Mouse (Mus musculus) cerebellum, adult 2 months (tissue): ENCODE measurements around the gene D11Wsu47e. TPM values are rescaled to one million over a fixed set of nuclear protein-coding genes. Genes with fewer than 3 reads are reported as not detected.

Experiments used
- DNase-seq, 2 experiments: peaks; one replicate each; pipeline ENCODE4 v3.0.0; 2021
- H3K27ac ChIP-seq: fragments of 200-500 bp; 2 replicates; pipeline ENCODE4 v1.5.1; 2012; ENCODE audit warnings: low read length, control low read depth, inconsistent platforms; ENCODE audit not compliant: insufficient read depth
- H3K27me3 ChIP-seq: fragments of 200-500 bp; 2 replicates; pipeline ENCODE4 v1.6.1; 2012; ENCODE audit warnings: inconsistent platforms, mild to moderate bottlenecking, low read length, moderate library complexity; ENCODE audit not compliant: control insufficient read depth, insufficient read depth
- H3K4me1 ChIP-seq: fragments of 200-500 bp; 2 replicates; pipeline ENCODE4 v1.6.1; 2011; ENCODE audit warnings: low read length; ENCODE audit not compliant: control insufficient read depth, insufficient read depth
- H3K4me3 ChIP-seq: fragments of 200-500 bp; replicated peaks from 2 replicates; pipeline ENCODE3; 2011; ENCODE audit warnings: mild to moderate bottlenecking, low read depth, low read length, control low read depth; ENCODE audit not compliant: insufficient read depth
- CTCF ChIP-seq: fragments of 200-500 bp; IDR thresholded peaks from 2 replicates; pipeline ENCODE4 v1.5.1; 2011; ENCODE audit warnings: low read depth, mild to moderate bottlenecking, control low read depth, low read length, moderate library complexity, borderline replicate concordance; ENCODE audit not compliant: insufficient read depth
- POLR2A ChIP-seq: fragments of 200-500 bp; IDR thresholded peaks from 2 replicates; pipeline ENCODE4 v1.6.1; 2011; ENCODE audit warnings: low read length, control low read depth, borderline replicate concordance; ENCODE audit not compliant: insufficient read depth
- WGBS: fragments of 180-500 bp; shearing (Covaris S2); methylation state at CpG from one replicate; pipeline ENCODE4 v1.1.7; 2018; 5-methylcytosine and 5-hydroxymethylcytosine counted together
- polyA plus RNA-seq: library from polyadenylated mRNA; depleted of rRNA; stranded (reverse); fragments of >200 nt; gene quantifications from 2 replicates; pipeline ENCODE4 v1.2.3, GENCODE M21; 2012

Gene D11Wsu47e
- polyA plus RNA-seq, 1 experiment: 10.1 TPM

DNA sequence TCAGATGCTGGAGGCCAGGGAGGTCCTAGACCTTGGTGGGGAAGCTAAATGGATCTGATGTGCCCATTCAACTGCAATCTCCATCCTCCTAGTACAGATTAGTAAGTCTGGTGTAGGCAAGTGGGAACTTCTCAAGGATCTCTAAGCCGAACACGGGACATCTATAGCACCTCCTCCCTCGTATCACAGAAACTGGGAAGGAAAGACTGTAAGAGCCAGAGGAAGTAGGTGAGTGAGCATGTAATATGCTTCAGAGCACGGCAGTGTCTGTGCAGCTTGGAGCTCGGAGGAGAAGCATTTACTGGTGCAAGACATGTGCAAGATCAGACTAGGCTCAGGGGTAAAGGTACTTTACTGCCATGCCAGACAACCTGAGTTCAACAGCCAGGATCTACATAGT lies 15.4 kb upstream of the D11Wsu47e start:
- DNase-seq: no peak
- no peak overlapping the region for H3K4me3 ChIP-seq
- TF ChIP-seq POLR2A: no peak
- H3K27me3 ChIP-seq: no peaks in the 10 kb centered on the region
- 76% methylated on average over 5 of the region's 5 CpGs for WGBS
- peaks cover 24% of the 10 kb centered on the region for H3K4me1 ChIP-seq
- no peak overlapping the region for H3K27ac ChIP-seq

DNA sequence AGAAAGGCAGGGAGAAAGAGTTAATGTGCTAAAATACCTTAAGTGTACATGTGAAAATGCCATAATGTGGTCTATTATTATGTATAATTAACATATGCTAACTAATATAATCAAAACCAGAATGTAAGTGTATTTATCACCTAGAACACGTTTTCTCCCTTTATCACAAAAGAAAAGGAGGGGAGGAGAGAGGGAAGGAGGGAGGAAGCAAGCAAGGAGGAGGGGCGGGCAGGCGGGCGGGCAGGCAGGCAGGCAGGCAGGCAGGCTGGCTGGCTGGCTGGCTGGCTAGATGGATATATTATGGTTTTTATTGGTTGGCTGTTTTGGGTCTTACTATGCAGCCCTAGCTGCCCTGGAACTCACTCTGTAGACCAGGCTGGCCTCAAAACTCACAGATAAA lies 14.5 kb upstream of the D11Wsu47e start:
- 83% methylated on average over 4 of the region's 4 CpGs for WGBS
- H3K4me1 ChIP-seq: peaks cover 28% of the 10 kb centered on the region
- H3K4me3 ChIP-seq: no peak overlapping the region
- TF ChIP-seq POLR2A (no peak), CTCF (no peak)
- no peak overlapping the region for H3K27ac ChIP-seq
- H3K27me3 ChIP-seq: no peaks in the 10 kb centered on the region
- DNase-seq: no peak

DNA sequence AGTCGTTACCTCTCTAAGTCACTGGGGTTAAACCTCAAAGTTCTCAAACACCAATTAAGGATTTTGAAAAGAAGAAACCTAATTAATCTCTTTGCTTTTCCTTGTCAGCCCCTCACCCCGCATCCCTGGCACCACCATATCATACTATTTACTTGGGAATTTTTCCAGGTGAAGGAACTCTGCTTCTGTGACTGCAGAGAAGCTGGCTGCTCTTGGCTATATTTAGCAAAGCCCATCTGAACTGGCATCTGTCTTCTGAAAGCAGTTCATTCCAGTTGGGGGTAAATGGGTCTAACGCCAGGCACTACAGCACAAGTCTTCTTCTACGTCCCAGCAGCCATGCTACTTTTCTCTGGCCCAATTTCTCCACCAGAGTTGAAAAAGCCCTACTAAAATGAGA lies 10.6 kb upstream of the D11Wsu47e start:
- TF ChIP-seq CTCF: no peak
- TF ChIP-seq POLR2A: no peak
- WGBS: 16% methylated on average over 4 of the region's 4 CpGs
- peak overlapping the region; percentile 15; the same call in 1 of the 2 replicates for H3K27ac ChIP-seq
- H3K4me1 ChIP-seq: peaks cover 22% of the 10 kb centered on the region
- no peak overlapping the region for H3K4me3 ChIP-seq
- peak; percentile 30 to 56 for DNase-seq
- H3K27me3 ChIP-seq: no peaks in the 10 kb centered on the region

DNA sequence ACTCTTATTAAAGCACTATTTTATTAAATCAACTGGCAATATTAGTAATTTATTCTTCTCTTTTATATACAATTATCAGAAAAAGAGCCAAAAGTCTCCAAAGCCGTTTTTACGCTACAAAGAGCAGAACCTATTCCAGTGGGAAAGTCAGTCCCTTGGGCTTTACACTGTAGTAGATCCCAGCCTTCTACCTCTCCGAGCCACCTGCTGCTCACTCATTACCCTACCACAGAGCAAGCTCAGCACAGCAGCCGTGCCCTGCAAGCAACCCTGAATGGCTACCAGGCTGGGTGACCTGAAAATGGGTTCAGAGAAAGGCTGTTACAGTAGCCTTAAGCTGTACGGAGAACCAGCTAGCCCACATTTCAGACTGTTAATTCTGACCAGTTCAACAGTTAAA lies 9.6 kb upstream of the D11Wsu47e start:
- no peak overlapping the region for H3K4me3 ChIP-seq
- TF ChIP-seq POLR2A: no peak
- no peak for TF ChIP-seq CTCF
- peaks cover 19% of the 10 kb centered on the region for H3K4me1 ChIP-seq
- WGBS: 56% methylated on average over 5 of the region's 5 CpGs
- H3K27ac ChIP-seq: no peak overlapping the region
- H3K27me3 ChIP-seq: no peaks in the 10 kb centered on the region
- no peak for DNase-seq

DNA sequence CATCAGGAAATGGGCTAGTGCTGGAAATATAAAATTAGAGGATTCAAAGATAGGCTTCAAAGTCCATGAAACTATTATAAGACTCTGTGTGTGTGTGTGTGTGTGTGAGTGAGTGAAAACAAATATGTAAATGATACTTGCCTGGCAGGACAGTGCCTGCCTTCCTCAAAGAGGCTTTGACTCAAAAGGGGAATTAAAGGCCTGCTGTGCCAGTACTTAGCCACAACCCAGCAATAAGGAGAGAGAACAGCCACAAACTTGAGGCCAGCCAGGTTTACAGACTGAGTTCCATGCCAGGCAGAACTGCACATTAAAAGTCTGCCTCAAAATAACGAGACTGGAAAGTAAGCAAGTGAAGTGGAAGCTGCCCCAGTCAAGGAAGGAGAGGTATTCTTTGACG lies 7.4 kb upstream of the D11Wsu47e start:
- TF ChIP-seq POLR2A (no peak), CTCF (no peak)
- Histone ChIP-seq H3K27ac (no peak overlapping the region), H3K4me1 (peaks cover 19% of the 10 kb centered on the region), H3K27me3 (no peaks in the 10 kb centered on the region), H3K4me3 (no peak overlapping the region)
- WGBS: 25% methylated on average over 2 of the region's 2 CpGs
- DNase-seq: no peak

DNA sequence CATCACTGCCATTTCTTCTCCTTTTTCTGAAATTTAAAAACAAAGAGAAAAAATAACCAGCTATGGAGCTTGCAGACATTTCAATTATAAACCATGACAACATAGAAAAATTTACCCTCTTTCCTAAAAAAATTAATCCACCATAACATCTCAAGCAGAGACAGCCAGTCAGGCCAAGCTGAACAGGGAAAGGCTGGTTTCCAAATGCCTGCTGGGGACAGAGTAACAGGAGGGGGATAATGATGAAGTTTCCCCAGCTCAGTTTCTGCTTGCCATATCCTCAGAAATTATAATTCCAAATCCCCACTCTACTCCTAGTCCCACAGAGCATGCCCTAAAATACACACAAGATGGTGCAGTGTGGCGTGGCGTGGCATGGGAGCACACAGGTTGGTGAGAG lies 6.8 kb upstream of the D11Wsu47e start:
- no peak overlapping the region for H3K27ac ChIP-seq
- H3K4me1 ChIP-seq: peaks cover 19% of the 10 kb centered on the region
- H3K27me3 ChIP-seq: no peaks in the 10 kb centered on the region
- 70% methylated on average over 2 of the region's 2 CpGs for WGBS
- H3K4me3 ChIP-seq: no peak overlapping the region
- no peak for DNase-seq
- no peak for TF ChIP-seq CTCF
- TF ChIP-seq POLR2A: no peak

DNA sequence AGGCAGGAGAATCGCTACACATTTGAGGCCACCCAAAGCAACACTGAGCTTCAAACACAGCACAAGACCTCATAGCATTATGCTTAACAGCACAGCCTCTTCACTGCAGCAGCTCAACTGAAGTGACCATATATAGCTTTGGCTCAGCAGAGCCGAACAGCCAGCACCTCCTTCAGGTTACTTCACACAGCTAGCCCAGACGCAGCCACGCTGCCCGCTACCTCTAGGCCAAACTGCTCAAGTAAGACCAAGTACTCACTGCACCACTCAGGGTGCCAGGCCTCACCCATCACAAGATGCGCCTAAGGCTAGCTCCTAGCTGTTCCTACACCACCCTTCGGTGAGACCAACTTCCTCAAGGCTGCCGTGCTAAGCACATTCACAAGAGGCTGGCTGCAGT lies 5.8 kb upstream of the D11Wsu47e start:
- TF ChIP-seq POLR2A (no peak), CTCF (no peak)
- peak; percentile 36 to 40 for DNase-seq
- Histone ChIP-seq H3K27ac (no peak overlapping the region), H3K27me3 (no peaks in the 10 kb centered on the region), H3K4me3 (no peak overlapping the region), H3K4me1 (peaks cover 15% of the 10 kb centered on the region)
- WGBS: 45% methylated on average over 8 of the region's 8 CpGs

DNA sequence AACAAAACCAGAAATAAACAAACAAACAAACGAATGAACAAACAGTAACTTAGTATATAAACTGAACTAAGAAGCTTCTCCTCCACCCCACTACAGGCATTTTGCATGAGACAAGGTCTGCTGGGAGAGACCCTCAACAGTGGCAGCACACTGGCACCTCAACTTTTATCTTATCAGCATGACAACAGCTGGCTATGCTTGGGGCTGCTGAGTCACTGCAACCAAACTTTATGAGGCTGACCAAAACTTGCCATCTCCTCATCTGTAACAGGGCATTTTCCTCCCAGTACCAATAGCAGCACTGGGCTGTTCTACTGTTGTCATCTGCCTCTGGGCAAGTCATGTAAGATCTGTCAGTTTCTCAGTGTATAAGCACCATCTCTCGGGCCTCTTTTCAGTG lies 3.3 kb upstream of the D11Wsu47e start:
- Histone ChIP-seq H3K27ac (no peak overlapping the region), H3K27me3 (no peaks in the 10 kb centered on the region), H3K4me1 (peaks cover 12% of the 10 kb centered on the region), H3K4me3 (no peak overlapping the region)
- TF ChIP-seq CTCF: no peak
- WGBS: 78% methylated on average over 2 of the region's 2 CpGs
- no peak for DNase-seq

DNA sequence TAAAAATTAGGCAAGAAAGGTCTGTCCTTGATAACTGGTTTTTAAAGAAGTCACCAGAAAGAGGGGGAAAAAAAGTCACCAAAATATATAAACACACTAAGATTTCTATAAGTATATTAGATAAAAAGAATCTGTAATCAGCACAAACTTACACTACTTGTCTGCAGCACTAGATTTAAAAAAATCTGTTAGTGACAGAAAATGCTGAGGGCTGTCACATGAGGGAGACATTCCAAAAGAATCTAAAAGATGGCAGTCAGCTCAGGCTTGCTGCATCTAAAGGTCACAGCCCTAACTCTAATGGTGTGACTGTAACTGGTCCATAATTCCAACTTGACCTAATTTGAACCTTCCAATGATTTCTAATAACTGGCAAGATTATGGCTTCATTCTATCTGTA lies 2.2 kb upstream of the D11Wsu47e start:
- H3K4me3 ChIP-seq: no peak overlapping the region
- no peaks in the 10 kb centered on the region for H3K27me3 ChIP-seq
- no peak overlapping the region for H3K27ac ChIP-seq
- H3K4me1 ChIP-seq: peaks cover 12% of the 10 kb centered on the region
- no peak for DNase-seq
- TF ChIP-seq POLR2A (no peak), CTCF (no peak)
